Mouse (Mus musculus) adrenal gland, postnatal 10 days (tissue): Measurements from ENCODE around the gene Gm20824. TPM values are rescaled to one million over a fixed set of nuclear protein-coding genes. Genes with fewer than 3 reads are reported as not detected.
"Not testable (repeated sequence)": the region's sequence is repeated elsewhere in the genome, so short reads cannot be mapped to it uniquely, and the experiment has no call there.

Source experiments
- DNase-seq: peaks from one replicate; pipeline ENCODE4 v3.0.0; 2021; ENCODE audit warnings: mixed read lengths
- long read RNA-seq, 2 experiments: library from polyadenylated mRNA; stranded (forward); transcript quantifications; one replicate each; pipeline ENCODE4 v2.0.0; 2021
- total RNA-seq, 2 experiments: library from RNA; stranded (reverse); gene quantifications; 2 replicates each; pipeline ENCODE4 v1.2.3; 2021

Gm20824 gene
- total RNA-seq, result not detected
- long read RNA-seq, experiment 1, result 0 reads
- long read RNA-seq, experiment 2, result 0 reads

DNA sequence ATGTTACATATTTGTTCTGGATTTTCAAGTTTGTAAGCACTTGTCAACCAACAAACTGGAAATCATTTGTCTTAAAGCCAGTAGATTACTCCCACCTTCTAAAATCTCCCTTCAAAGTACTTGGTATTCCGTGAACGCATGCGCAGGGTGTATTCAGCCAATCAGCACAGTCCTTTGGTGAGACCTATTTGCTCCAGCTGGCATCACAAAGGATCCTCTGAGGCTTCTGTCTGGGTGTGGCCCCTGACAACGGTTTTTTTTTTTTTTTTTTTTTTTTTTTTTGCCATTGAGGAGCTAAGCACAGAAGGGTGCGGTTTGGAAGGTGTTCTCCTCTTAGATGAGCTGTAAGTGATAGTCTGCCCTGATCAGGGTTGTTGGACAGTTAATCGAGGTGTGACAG is at the start of gene Gm20824:
TSS of gene Gm20824 (plus strand) at position 301 of the 400 bp plus-strand sequence.
- not testable (repeated sequence) for DNase-seq

Other genes starting within 250 kb of the Gm20824 start
- not detected for gene Gm20825, start 186.4 kb upstream of the Gm20824 start, total RNA-seq